Mouse (Mus musculus): ENCODE measurements at regions not wholly inside any gene's neighbourhood (a gene's known extent, or its start where the extent isn't known, plus 50 kb on each side); places are given as distances from the start of the nearest gene placed in this dataset.

GRCm38 (mm10) chr6:41121641-41122040, 86.3 kb upstream of the 2210010C04Rik start:
- DNase-seq, result no peak

- no peak for DNase-seq
Measured at GRCm38 (mm10) chr6:41119176-41119575, 83.9 kb upstream of the 2210010C04Rik start.

- peak; percentile 93 for DNase-seq
Measured at GRCm38 (mm10) chr6:41118201-41118976, 83.1 kb upstream of the 2210010C04Rik start.

- DNase-seq, result no peak
Measured at GRCm38 (mm10) chr6:41113943-41114342, 78.6 kb upstream of the 2210010C04Rik start.

GRCm38 (mm10) chr6:41112861-41113610, 77.7 kb upstream of the 2210010C04Rik start:
- DNase-seq, result no peak

- DNase-seq, result no peak
Measured at GRCm38 (mm10) chr6:41111829-41112228, 76.5 kb upstream of the 2210010C04Rik start.

- DNase-seq, result no peak
Measured at GRCm38 (mm10) chr6:41108897-41109296, 73.6 kb upstream of the 2210010C04Rik start.

GRCm38 (mm10) chr6:41103689-41104400, 68.5 kb upstream of the 2210010C04Rik start:
- no peak for DNase-seq

- DNase-seq, result no peak
Measured at GRCm38 (mm10) chr6:41101997-41102396, 66.7 kb upstream of the 2210010C04Rik start.

- DNase-seq, result no peak
Measured at GRCm38 (mm10) chr6:41100258-41100657, 64.9 kb upstream of the 2210010C04Rik start.

GRCm38 (mm10) chr6:41091177-41091829, 56.0 kb upstream of the 2210010C04Rik start:
- DNase-seq, result no peak

Data from heart, adult 11 months (tissue).